Mouse (Mus musculus) spleen, adult 12 weeks (tissue): ENCODE results near the gene Hist1h3i.
A peak's percentile ranks its signal among the peaks of the same experiment; 100 is the strongest.

ENCODE experiments used
- DNase-seq: peaks from one replicate; pipeline ENCODE4 v3.0.0; 2022; ENCODE audit warnings: low spot score

The Hist1h3i gene

GRCm38 (mm10) chr13:21782361-21783254 lies 562 bp downstream of the Hist1h3i start:
- peak; percentile 72 for DNase-seq

GRCm38 (mm10) chr13:21781639-21782038 lies 1.5 kb downstream of the Hist1h3i start:
- DNase-seq = no peak

- DNase-seq = no peak
Measured at GRCm38 (mm10) chr13:21781021-21781555, 2.1 kb downstream of the Hist1h3i start.

- peak; percentile 81 for DNase-seq
Measured at GRCm38 (mm10) chr13:21779767-21780731, 3.1 kb downstream of the Hist1h3i start, which contains the start of gene Hist1h1b. Hist1h1b (minus strand) TSS chr13:21780625.

GRCm38 (mm10) chr13:21778814-21779766 lies 4.1 kb downstream of the Hist1h3i start:
- DNase-seq = peak; percentile 73

GRCm38 (mm10) chr13:21755707-21756106 lies 27.5 kb downstream of the Hist1h3i start:
- no peak for DNase-seq

- peak; percentile 59 for DNase-seq
Measured at GRCm38 (mm10) chr13:21754294-21755001, 28.7 kb downstream of the Hist1h3i start.

- DNase-seq = peak; percentile 83
Measured at GRCm38 (mm10) chr13:21753524-21754285, 29.5 kb downstream of the Hist1h3i start, which contains the start of the genes Hist1h2ak and Hist1h2bn. Hist1h2ak (minus strand) TSS chr13:21753827. Hist1h2bn (plus strand) TSS chr13:21754123.

GRCm38 (mm10) chr13:21753051-21753523 lies 30.1 kb downstream of the Hist1h3i start:
- no peak for DNase-seq

GRCm38 (mm10) chr13:21752356-21752755 lies 30.8 kb downstream of the Hist1h3i start:
- DNase-seq = peak; percentile 25

GRCm38 (mm10) chr13:21751827-21752226 lies 31.3 kb downstream of the Hist1h3i start:
- DNase-seq = no peak

- DNase-seq = no peak
Measured at GRCm38 (mm10) chr13:21751417-21751816, 31.8 kb downstream of the Hist1h3i start.

GRCm38 (mm10) chr13:21750159-21751017 lies 32.8 kb downstream of the Hist1h3i start, which contains the start of gene Hist1h4k:
Hist1h4k (minus strand) TSS chr13:21750505.
- peak; percentile 86 for DNase-seq

- peak; percentile 13 for DNase-seq
Measured at GRCm38 (mm10) chr13:21749387-21750158, 33.6 kb downstream of the Hist1h3i start.

GRCm38 (mm10) chr13:21745006-21745405 lies 38.2 kb downstream of the Hist1h3i start:
- no peak for DNase-seq

GRCm38 (mm10) chr13:21734906-21735767 lies 48.0 kb downstream of the Hist1h3i start, which contains the start of gene Hist1h4j:
Hist1h4j (plus strand) TSS chr13:21735064.
- peak; percentile 84 for DNase-seq
